Mouse (Mus musculus) G1E-ER4 (cell line): ENCODE data around the gene Cald1. TPM values are rescaled to one million over a fixed set of nuclear protein-coding genes. Genes with fewer than 3 reads are reported as not detected.

Source experiments
- GATA1 ChIP-seq: IDR thresholded peaks from one replicate; pipeline ENCODE4 v1.8.0; 2012; ENCODE audit warnings: low read length, inconsistent platforms
- polyA plus RNA-seq: library from polyadenylated mRNA; stranded (reverse); fragments of >175 nt; gene quantifications from 2 replicates; pipeline ENCODE4 v1.2.3, GENCODE M21; 2012

Gene Cald1
- polyA plus RNA-seq, 1 experiment, result not detected

GRCm38 (mm10) chr6:34716888-34717635, 118.8 kb downstream of the Cald1 start:
- TF ChIP-seq GATA1, result no peak

DNA sequence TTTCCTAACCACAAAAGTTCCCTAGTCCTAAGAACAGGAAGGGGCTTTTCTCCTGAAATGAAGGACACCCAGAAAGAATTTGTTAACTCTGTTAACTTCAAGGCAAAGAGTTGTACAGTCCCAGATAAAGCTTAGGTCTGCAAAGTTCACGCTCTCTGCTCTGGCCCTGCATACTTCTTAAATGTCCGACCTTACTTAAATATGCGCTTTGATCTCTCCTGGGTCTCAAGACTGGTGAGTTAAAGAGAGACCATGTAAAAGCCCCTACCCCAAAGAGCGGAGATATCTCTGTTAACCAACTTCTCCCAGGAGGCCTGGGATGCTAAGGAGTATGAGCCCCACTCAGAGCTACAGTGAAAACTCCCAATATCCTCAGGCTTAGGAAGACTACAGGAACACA, 119.4 kb downstream of the Cald1 start:
- no peak for TF ChIP-seq GATA1

DNA sequence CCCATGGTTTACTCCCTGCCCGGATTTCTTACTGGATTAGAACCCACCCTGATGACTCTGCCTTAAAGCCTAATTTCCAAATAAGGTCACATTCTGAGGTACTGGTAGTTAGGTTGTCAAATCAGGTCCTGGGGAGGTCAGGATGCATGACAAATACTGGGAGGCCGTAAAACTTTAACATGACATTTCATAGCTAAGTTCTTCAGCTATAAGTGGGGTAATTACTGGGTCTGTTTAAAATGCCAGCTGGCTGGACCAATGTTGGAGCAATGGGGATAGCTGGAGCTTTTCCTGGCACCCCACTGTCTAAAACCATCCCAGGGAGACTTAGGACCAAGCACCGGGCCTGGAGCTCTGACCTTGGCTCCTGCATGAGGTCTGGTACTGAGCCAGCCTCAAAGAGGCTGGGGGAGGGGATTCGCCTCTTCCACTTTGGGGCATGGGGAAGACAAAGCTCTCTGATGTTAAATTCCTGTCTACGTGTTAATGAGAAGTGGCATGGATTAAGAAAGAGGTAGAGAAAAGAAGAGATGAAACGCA, 120.9 kb downstream of the Cald1 start:
- TF ChIP-seq GATA1, result no peak

DNA sequence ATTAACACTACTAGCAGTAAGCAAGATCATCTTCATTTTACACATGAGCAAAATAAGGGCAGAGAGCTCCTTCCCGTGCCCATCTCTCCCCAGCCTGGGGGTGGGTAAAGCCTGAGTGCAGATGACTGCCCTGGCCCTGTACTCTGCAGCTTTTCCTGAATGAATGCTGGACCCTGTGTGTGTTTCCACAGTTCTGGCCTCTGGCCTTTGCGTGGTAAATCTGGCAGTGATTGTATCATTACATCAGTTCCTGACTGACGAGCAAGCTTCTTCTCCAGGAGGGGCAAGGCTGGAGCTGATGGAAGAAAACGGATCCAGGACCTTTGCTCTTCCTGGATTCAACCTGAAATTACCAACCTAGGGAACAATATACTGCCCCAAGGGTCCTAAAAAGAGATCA, 122.1 kb downstream of the Cald1 start:
- TF ChIP-seq GATA1, result no peak

- TF ChIP-seq GATA1, result no peak
Observed at GRCm38 (mm10) chr6:34721740-34722139, 123.4 kb downstream of the Cald1 start.

- TF ChIP-seq GATA1, result no peak
Observed at GRCm38 (mm10) chr6:34722660-34723059, 124.4 kb downstream of the Cald1 start.

GRCm38 (mm10) chr6:34723250-34723904, 125.1 kb downstream of the Cald1 start:
- no peak for TF ChIP-seq GATA1

- no peak for TF ChIP-seq GATA1
Observed at GRCm38 (mm10) chr6:34725660-34726059, 127.4 kb downstream of the Cald1 start.

GRCm38 (mm10) chr6:34726104-34726503, 127.8 kb downstream of the Cald1 start:
- no peak for TF ChIP-seq GATA1

DNA sequence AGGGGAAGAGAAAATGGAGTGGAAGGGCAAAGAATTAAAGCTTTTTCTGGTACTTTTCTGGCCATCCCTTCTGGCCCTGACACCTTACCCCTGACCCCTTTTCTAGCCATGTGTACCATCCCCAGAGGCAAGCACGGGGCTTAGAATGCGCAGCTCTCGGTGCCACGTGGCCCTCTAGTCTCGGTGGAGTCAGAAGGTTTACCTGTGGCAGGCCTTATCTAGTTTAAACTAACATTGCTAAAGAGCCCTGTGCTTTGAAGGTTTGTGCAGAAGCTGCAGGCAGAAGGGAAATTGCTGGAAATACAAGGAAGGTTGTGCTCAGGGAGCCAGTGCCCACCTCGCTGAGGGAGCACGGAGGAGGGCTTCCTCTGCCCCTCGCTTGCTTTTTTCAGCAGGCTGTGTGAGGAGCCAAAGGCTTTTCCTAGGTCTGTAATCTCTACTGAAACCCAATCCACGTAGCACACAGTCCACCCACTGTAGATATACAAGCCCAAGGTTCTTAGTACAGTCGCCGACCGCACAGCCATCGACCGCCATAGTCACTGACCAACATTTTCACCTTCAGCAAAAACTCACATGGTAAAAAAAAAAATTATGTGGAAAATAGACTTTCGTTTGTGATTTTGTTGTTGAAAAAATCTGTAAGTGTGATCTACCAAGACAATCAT, 129.2 kb downstream of the Cald1 start:
- TF ChIP-seq GATA1, result no peak

- no peak for TF ChIP-seq GATA1
Observed at GRCm38 (mm10) chr6:34729449-34730151, 131.3 kb downstream of the Cald1 start.

- no peak for TF ChIP-seq GATA1
Observed at GRCm38 (mm10) chr6:34731007-34731406, 132.7 kb downstream of the Cald1 start.

DNA sequence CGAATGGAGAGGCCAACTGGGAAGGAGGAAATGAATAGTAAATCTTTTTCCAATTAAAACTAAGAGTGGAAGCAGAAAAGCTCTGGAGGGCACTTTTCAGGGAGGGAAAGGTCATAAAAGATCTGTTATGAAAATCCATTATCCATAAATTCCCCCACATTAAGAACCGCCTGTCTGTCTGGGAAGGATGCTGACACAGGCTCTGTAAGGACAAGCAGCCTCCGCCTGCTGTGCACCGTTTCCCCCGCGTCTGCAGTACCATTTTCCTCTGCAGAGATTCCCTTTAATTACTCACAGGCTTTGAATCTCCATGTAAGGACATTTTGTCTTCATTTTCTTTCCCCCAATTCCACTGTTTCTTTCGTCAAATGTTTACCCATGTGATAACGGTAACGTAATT, 133.2 kb downstream of the Cald1 start:
- TF ChIP-seq GATA1, result no peak

GRCm38 (mm10) chr6:34734940-34735695, 136.8 kb downstream of the Cald1 start:
- TF ChIP-seq GATA1, result no peak

- no peak for TF ChIP-seq GATA1
Observed at GRCm38 (mm10) chr6:34736934-34737333, 138.6 kb downstream of the Cald1 start.

DNA sequence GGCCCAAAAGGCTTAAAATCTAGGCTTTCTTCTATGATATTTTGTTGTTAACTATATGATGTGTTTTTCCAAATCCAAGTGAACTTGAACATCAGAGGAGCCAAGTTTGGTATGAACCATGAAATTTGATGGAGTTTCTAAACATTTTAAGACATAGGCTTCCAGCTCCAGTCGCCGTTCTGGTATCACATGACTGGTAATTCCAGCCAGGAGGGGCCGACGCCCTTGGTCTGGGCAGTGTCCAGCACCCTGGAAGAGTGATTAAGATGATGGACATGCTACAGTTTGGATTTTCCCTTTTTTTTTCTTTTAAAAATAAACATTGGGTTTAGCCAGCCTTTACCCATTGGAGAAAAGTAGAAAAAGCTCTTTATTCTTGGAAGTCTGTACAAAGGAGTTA, 145.6 kb downstream of the Cald1 start:
- TF ChIP-seq GATA1, result no peak
